Mouse (Mus musculus) G1E (cell line): ENCODE results near the gene Prpf6.

Experiments
- CTCF ChIP-seq: IDR thresholded peaks from 2 replicates; pipeline ENCODE4 v1.5.1; 2012; ENCODE audit warnings: low read depth, low read length, inconsistent platforms, mixed read lengths
- GATA1 ChIP-seq: IDR thresholded peaks from 2 replicates; pipeline ENCODE4 v1.6.1; 2012; ENCODE audit warnings: borderline replicate concordance, low read length, inconsistent platforms, mixed read lengths
- GATA2 ChIP-seq: IDR thresholded peaks from 2 replicates; pipeline ENCODE4 v1.6.1; 2012; ENCODE audit warnings: low read depth, low read length, inconsistent platforms, borderline replicate concordance
- POLR2AphosphoS5 ChIP-seq: IDR thresholded peaks from 2 replicates; pipeline ENCODE4 v1.6.1; 2012; ENCODE audit warnings: low read depth, low read length, inconsistent platforms; ENCODE audit not compliant: insufficient replicate concordance
- TAL1 ChIP-seq: conservative IDR thresholded peaks from 2 replicates; pipeline ENCODE4 v1.6.1; 2012; ENCODE audit warnings: low read depth, low read length, inconsistent platforms, mixed read lengths

DNA sequence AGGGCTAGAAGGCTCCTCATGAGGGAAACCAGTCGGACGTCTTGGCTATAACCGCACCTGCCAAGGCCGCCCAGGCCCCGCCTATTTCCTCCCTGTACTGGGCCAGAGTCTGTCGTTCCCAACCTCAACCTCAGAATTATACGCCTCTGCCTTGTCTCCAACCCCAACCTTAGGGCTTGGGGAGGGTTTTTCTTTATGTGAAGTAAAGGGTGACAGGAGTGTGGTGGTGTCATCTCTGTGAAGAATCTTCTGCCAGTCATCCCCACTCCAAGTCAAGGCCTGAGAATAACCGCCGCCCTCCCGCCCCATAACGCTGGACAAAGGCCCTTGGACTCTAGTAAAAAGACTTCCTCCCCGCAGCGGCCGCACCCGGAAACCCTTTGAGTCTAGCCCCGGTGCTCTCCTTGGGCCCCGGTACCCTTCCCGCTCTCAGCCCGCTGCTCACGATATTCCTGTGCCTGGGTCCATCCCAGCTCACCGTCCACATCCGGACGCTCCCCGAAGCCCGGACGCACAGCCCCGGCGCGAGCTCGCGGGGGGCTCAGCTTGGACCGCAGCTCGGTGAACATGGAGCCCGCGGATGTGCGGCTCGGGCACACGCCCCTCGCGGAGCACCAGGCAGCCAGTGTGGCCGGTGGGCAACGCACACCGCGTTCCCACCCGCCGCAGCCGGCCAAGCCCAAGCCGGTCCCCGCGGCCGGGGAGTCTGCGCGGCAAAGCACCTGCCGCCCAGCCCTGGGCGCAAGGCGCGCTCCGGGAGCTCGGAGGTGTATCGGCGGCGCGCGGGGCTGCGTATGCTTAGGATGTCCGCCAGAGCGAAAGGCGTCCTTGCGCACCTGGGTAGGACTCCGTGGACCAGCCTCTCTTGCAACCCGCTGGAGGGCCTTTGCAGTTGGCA, 7.0 kb downstream of the Prpf6 start, which contains the start of gene Samd10:
- TF ChIP-seq CTCF, result no peak
- no peak for TF ChIP-seq TAL1
- no peak for TF ChIP-seq GATA1
- no peak for TF ChIP-seq POLR2AphosphoS5
- TF ChIP-seq GATA2, result no peak
